Mouse (Mus musculus): ENCODE data around the gene Timeless. TPM values are rescaled to one million over a fixed set of nuclear protein-coding genes. Genes with fewer than 3 reads are reported as not detected.
"Not testable (repeated sequence)": the region's sequence is repeated elsewhere in the genome, so short reads cannot be mapped to it uniquely, and the experiment has no call there.

Timeless gene
- polyA plus RNA-seq (2016; fragmentation: Nextera tagmentation; extraction: Ambion mirVana) = 80.9 and 81.5 TPM in 2 replicates

DNA sequence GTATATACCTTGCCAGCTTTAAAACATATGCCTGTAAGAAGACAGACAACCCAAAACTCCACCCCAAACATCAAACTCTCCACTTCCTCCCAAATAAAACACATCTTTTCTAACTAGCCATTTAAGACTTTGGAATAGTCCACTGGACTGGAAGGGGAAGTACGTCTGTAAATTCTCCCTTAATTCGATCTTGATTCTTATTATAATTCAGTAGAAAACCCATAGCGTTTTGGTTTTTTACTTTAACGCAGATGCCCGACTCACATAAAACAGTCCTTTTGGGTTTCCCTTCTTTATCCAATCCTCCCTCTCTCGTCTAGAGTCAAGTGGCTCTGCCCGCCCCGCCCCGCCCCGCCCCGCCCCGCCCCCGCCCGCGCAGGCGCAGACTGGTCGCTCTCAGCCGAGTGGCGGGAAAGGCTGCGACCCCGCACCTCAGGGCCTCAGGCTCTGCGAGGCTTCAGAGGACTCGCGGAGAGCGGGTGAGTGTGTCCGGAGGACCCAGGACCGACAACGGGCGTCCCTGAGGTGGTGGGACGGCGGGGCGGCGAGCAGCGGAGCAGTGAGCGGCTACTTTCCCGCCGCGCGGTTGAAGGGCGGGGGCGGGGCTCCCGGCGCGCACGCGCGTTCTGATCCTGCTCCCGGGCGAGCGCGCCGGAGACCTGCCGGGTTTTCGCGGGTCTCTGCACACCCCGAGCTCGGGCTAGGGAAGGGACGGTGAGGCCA is at the start of gene Timeless:
Gene Timeless (plus strand): TSS at position 369 of the 723 bp plus-strand sequence.
- Histone ChIP-seq H3K27me3 (no peaks in the 10 kb centered on the region), H3K27ac (peak within 1 kb of the TSS; percentile 92), H3K4me1 (peaks cover 27% of the 10 kb centered on the region), H3K4me2 (replicated peaks) (peak within 1 kb of the TSS; percentile 55), H3K9ac (peak within 1 kb of the TSS; percentile 75), H3K36me3 (no peaks in the 10 kb centered on the region), H3K9me3 (no peaks in the 10 kb centered on the region), H3K4me3 (peak within 1 kb of the TSS; percentile 62)
- ATAC-seq (ENCODE audit: insufficient number of reproducible peaks, insufficient read depth, low FRiP score, low TSS enrichment) = peak; percentile 87
- whole genome bisulfite sequencing = under 1% methylated on average over 57 of the region's 58 CpGs

DNA sequence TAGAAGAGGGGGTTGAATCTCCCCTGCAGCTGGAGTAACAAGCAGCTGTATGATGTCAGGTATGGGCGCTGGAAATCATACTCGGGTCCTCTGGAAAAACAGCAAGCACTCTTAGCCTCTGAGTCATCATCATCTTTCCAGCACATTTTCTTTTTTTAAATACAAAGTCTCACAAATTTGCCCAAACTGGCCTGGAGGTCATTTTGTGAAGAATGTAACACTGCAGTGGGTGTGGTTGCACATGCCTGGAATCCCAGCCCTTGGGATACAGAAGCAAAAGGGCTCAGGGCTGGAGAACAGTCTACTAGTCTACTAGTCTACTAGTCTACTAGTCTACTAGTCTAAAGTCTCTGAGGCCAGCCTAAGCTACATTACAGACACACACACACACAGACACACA is 47.6 kb upstream of the Timeless start:
- no peak for ATAC-seq (ENCODE audit: insufficient number of reproducible peaks, insufficient read depth, low FRiP score, low TSS enrichment)
- Histone ChIP-seq H3K4me1 (peaks cover 7% of the 10 kb centered on the region), H3K27ac (no peak overlapping the region), H3K27me3 (no peaks in the 10 kb centered on the region), H3K9me3 (no peaks in the 10 kb centered on the region), H3K9ac (no peak overlapping the region), H3K4me2 (replicated peaks) (no peak overlapping the region), H3K4me3 (no peak overlapping the region), H3K36me3 (no peaks in the 10 kb centered on the region)
- WGBS = 83% methylated on average over 2 of the region's 2 CpGs

DNA sequence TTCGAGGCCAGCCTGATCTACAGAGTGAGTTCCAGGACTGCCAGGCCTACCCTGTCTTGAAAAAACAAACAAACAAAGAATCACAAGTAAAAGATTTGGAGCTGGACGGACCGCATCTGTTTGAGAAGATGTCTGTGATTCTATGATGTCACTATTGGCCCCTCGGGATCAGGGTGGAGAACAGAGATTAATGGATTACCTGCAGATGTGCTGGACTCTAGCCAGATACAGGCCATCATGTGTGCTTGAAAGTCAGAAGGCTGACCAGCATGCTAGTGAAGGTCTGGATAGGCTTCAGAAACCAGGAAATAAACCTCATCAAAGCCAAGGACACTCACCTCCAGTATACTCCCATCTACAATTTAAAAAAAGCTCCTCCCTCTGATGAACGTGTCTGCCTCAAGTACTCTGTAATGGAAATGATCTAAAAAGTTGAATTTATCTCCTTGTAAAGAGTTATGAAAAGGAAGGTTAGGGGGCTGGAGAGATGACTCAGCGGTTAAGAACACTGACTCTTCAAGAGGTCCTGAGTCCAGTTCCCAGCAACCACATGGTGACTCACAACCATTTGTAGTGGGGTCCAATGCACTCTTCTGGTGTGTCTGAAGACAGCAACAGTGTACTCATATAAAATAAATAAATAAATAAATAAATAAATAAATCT is 46.5 kb upstream of the Timeless start:
- Histone ChIP-seq H3K9me3 (no peaks in the 10 kb centered on the region), H3K9ac (no peak overlapping the region), H3K27ac (no peak overlapping the region), H3K4me1 (no peaks in the 10 kb centered on the region), H3K27me3 (no peaks in the 10 kb centered on the region), H3K4me3 (no peak overlapping the region), H3K4me2 (replicated peaks) (no peak overlapping the region), H3K36me3 (no peaks in the 10 kb centered on the region)
- no peak for ATAC-seq (ENCODE audit: insufficient number of reproducible peaks, insufficient read depth, low FRiP score, low TSS enrichment)
- WGBS = 74% methylated on average over 6 of the region's 6 CpGs

DNA sequence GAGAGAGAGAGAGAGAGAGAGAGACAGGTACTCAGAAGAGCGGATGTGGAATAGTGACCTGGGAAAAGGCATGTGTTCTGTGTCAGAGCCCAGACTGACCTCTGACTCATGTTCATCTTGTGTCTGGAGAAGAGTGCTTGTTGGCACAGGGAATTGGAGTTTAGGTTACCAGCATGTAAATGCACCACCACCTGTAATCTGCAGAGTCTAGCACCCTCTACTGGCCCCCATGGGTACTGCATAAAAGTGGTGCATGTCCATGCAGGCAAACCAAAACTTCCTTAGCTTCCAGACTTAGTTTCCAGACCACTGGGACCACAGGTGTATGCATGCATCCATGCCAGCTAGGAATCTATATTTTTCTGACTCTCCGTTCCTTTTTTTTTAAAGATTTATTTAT is 45.9 kb upstream of the Timeless start:
- H3K4me1 ChIP-seq = no peaks in the 10 kb centered on the region
- no peaks in the 10 kb centered on the region for H3K27me3 ChIP-seq
- no peak overlapping the region for H3K4me2 ChIP-seq (replicated peaks)
- H3K9me3 ChIP-seq = no peaks in the 10 kb centered on the region
- H3K4me3 ChIP-seq = no peak overlapping the region
- ATAC-seq (ENCODE audit: insufficient number of reproducible peaks, insufficient read depth, low FRiP score, low TSS enrichment) = no peak
- no peak overlapping the region for H3K27ac ChIP-seq
- H3K36me3 ChIP-seq = no peaks in the 10 kb centered on the region
- 40% methylated on average over 2 of the region's 2 CpGs for WGBS
- H3K9ac ChIP-seq = no peak overlapping the region

DNA sequence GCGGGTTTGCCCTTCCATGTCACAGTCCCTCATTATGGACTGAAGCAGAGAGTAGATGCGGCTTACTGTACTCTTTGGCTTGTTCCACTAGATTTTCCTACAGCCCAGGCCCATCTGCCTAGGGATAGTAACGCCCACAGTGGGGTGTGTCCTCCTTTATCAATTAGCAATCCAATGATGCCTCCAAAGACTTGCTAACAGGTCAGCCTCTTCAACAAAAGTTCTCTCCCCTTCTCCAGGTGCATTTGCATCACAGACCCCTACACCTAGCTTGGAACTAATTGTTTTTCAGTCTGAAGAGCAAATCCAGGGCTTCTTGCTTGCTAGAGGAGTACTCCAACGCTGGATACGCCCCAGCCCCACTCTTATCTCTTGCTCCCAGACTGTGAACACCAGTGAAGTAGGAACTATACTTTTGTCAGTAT is 44.7 kb upstream of the Timeless start:
- no peak for ATAC-seq (ENCODE audit: insufficient number of reproducible peaks, insufficient read depth, low FRiP score, low TSS enrichment)
- Histone ChIP-seq H3K9ac (no peak overlapping the region), H3K27ac (no peak overlapping the region), H3K36me3 (no peaks in the 10 kb centered on the region), H3K27me3 (no peaks in the 10 kb centered on the region), H3K9me3 (no peaks in the 10 kb centered on the region), H3K4me2 (replicated peaks) (no peak overlapping the region), H3K4me3 (no peak overlapping the region), H3K4me1 (no peaks in the 10 kb centered on the region)
- 63% methylated on average over 5 of the region's 5 CpGs for WGBS

DNA sequence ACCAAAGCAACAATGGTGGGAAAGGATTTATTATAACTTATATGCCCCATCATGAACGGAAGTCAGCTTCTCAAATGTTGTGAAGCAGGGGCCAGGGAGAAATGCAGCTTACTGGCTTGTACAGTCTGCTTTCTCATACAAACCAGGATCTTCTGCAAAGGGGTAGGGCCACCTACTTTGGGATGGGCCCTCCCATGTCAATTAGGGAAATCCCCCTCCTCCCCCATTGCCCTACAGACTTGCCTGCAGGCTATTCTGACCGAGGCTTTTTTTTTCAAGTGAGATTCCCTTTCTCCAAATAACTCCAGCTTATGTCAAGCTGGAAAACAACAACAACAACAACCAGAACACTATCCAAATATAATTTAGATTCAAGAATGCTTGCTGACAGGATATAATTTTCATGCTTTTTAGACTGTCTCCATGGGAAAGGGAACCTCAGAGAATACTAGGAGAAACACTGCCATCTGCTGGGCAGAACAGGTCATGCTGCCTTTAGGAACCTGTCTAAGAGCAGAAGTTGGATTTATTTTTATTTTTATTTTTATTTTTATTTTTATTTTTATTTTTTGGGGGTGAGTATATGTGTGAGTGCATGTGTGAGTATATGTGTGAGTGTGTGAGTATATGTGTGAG is 43.5 kb upstream of the Timeless start:
- Histone ChIP-seq H3K9me3 (no peaks in the 10 kb centered on the region), H3K9ac (no peak overlapping the region), H3K27ac (no peak overlapping the region), H3K4me3 (no peak overlapping the region), H3K4me1 (no peaks in the 10 kb centered on the region), H3K4me2 (replicated peaks) (no peak overlapping the region), H3K36me3 (no peaks in the 10 kb centered on the region), H3K27me3 (no peaks in the 10 kb centered on the region)
- WGBS = 41% methylated on average over 2 of the region's 2 CpGs
- ATAC-seq (ENCODE audit: insufficient number of reproducible peaks, insufficient read depth, low FRiP score, low TSS enrichment) = no peak

DNA sequence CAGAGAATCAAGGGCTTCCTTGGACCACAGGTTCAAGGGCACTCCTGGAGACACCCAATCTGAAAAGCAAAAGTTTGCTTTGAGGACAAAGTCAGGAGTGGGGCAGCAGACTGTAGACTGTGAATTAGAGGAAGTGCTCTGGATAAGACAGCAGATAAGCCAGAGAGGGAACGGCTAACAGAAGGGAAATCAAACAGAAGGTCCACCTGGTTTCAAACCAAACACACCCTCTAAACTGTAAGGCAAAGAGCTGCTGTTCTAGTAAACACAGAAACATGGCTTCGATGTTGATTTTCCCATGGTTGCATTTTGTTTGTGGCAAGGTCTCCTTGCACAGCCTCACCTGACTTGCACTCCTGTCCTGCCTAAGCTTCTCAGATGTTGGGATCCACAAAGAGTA is 40.4 kb upstream of the Timeless start:
- no peaks in the 10 kb centered on the region for H3K9me3 ChIP-seq
- H3K4me1 ChIP-seq = peaks cover 10% of the 10 kb centered on the region; the same call in 1 of the 2 replicates
- H3K36me3 ChIP-seq = no peaks in the 10 kb centered on the region
- no peak overlapping the region for H3K27ac ChIP-seq
- no peak overlapping the region for H3K4me2 ChIP-seq (replicated peaks)
- ATAC-seq (ENCODE audit: insufficient number of reproducible peaks, insufficient read depth, low FRiP score, low TSS enrichment) = no peak
- 69% methylated on average over 2 of the region's 2 CpGs for WGBS
- peaks cover 19% of the 10 kb centered on the region for H3K27me3 ChIP-seq
- no peak overlapping the region for H3K9ac ChIP-seq
- no peak overlapping the region for H3K4me3 ChIP-seq

DNA sequence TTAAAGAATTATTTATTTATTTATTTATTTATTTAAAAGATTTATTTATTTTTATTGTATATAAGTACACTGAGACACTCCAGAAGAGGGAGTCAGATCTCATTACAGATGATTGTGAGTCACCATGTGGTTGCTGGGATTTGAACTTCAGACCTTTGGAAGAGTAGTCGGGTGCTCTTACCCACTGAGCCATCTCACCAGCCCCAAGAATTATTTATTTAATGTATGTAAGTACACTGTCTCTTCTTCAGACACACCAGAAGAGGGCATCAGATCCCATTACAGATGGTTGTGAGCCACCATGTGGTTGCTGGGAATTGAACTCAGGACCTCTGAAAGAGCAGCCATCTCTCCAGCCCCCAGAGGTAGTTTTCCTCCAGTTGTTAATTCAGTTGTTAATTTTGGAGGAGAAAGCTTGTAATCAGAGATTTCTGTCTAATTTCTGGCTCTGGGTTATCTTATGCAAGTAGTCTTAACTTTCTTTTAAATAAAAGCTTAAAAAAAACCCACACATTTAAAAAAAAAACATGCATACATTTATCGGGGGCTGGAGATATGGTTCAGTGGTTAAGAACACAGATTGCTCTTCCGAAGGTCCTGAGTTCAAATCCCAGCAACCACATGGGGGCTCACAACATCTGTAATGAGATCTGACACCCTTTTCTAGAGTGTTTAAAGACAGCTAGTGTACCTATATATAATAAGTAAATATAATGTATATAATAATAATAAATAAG is 39.7 kb upstream of the Timeless start:
- not testable (repeated sequence) for ATAC-seq (ENCODE audit: insufficient number of reproducible peaks, insufficient read depth, low FRiP score, low TSS enrichment); H3K9me3 ChIP-seq; H3K9ac ChIP-seq; H3K27ac ChIP-seq; H3K4me2 ChIP-seq (replicated peaks); H3K4me3 ChIP-seq; H3K36me3 ChIP-seq; H3K4me1 ChIP-seq
- peaks cover 25% of the 10 kb centered on the region for H3K27me3 ChIP-seq
- WGBS = 88% methylated on average over 3 of the region's 3 CpGs

DNA sequence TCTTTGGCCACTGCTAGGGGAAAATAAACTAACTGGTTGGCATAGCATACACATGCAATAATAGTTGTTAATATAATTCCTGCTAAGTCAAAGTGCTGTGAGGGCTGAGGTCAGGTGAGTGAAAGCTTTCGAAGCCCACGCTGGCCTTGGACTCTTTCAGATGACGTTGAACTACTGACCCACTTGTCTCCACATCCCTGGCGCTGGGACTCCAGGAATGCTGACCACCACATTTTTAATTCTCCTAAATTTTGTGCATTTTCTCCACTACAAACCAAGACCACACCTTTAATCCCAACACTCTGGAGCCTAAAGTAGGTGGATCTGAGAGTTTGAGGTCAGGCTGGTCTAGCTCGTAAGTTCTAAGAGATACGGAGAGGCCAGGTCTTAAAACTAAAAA is 38.8 kb upstream of the Timeless start:
- H3K9ac ChIP-seq = no peak overlapping the region

DNA sequence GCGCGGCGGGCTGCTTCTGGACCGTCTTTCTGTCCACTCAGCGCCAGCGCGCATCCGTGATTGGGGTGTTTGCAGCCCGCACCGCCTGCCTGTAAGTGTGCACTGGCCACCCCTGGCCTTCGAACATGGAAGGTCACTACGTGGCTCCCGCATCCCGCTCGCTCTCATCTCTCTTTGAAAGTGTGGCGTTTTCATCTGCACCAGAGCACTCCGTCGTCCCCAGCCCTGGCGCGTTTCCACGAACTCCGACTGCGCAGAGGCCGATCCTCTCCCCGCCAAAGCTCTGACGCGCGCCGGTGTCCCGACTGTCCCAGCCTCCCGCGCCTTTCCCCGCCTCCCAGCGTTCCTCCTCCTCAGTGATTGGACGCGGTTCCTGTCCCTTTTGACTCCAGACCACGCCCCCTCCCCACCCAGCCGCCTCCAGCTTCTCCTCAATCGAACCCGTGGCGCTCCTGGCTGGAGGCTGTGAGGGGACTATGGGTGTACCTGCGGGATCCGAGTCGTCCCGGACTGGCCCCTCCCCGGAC is 37.8 kb upstream of the Timeless start, which contains the start of gene Gls2:
Gene Gls2 (plus strand): TSS at position 434 of the 527 bp plus-strand sequence.
- H3K4me2 ChIP-seq (replicated peaks) = peak within 1 kb of the TSS; percentile 98
- H3K9me3 ChIP-seq = no peaks in the 10 kb centered on the region
- H3K4me3 ChIP-seq = peak within 1 kb of the TSS; percentile 69
- H3K27me3 ChIP-seq = peaks cover 25% of the 10 kb centered on the region
- WGBS = 0% methylated on average over 45 of the region's 46 CpGs
- H3K36me3 ChIP-seq = no peaks in the 10 kb centered on the region
- peak within 1 kb of the TSS; percentile 63 for H3K9ac ChIP-seq
- ATAC-seq (ENCODE audit: insufficient number of reproducible peaks, insufficient read depth, low FRiP score, low TSS enrichment) = peak; percentile 94
- no peak within 1 kb of the TSS for H3K27ac ChIP-seq
- peaks cover 10% of the 10 kb centered on the region; the same call in 1 of the 2 replicates for H3K4me1 ChIP-seq

More for the DNA sequence above, 38.8 kb upstream of the Timeless start:
- Histone ChIP-seq H3K9me3 (no peaks in the 10 kb centered on the region), H3K36me3 (no peaks in the 10 kb centered on the region), H3K4me2 (replicated peaks) (no peak overlapping the region), H3K4me1 (peaks cover 10% of the 10 kb centered on the region; the same call in 1 of the 2 replicates), H3K27ac (no peak overlapping the region), H3K4me3 (0 out of 2 replicates have a peak overlapping the region, but pooled peaks have one; percentile 69), H3K27me3 (peaks cover 25% of the 10 kb centered on the region)
- ATAC-seq (ENCODE audit: insufficient number of reproducible peaks, insufficient read depth, low FRiP score, low TSS enrichment) = no peak
- WGBS = 88% methylated on average over 6 of the region's 6 CpGs
